Mouse (Mus musculus): ENCODE results near the gene Tsc22d4. TPM values are rescaled to one million over a fixed set of nuclear protein-coding genes. Genes with fewer than 3 reads are reported as not detected.

Tsc22d4 gene
- polyA plus RNA-seq, 1 experiment from 2014 or later: 138 TPM

GRCm38 (mm10) chr5:137787151-137787928, 41.8 kb downstream of the Tsc22d4 start, which contains the start of the genes Mepce and Zcwpw1:
Gene Mepce (minus strand): TSS chr5:137787655.
Gene Zcwpw1 (plus strand): TSS chr5:137787798.
- Histone ChIP-seq H3K9me3 (no peaks in the 10 kb centered on the region), H3K4me2 (peak within 1 kb of the TSS; percentile 89), H3K4me3 (replicated peaks) (peak within 1 kb of the TSS; percentile 93), H3K27me3 (replicated peaks) (no peaks in the 10 kb centered on the region), H3K4me1 (peaks cover 28% of the 10 kb centered on the region), H3K9ac (peak within 1 kb of the TSS; percentile 95), H3K27ac (peak within 1 kb of the TSS; percentile 100), H3K36me3 (peaks cover 11% of the 10 kb centered on the region)
- ATAC-seq (ENCODE audit: insufficient read depth, low FRiP score, low read depth): peak; percentile 51
- under 1% methylated on average over 48 of the region's 48 CpGs for WGBS

- Histone ChIP-seq H3K4me2 (peak overlapping the region; percentile 89), H3K4me3 (replicated peaks) (peak overlapping the region; percentile 93), H3K9me3 (no peaks in the 10 kb centered on the region), H3K27me3 (replicated peaks) (no peaks in the 10 kb centered on the region), H3K9ac (no peak overlapping the region), H3K36me3 (0 out of 2 replicates have a peak, but pooled peaks cover 4% of the 10 kb centered on the region), H3K27ac (no peak overlapping the region), H3K4me1 (peaks cover 25% of the 10 kb centered on the region)
- no peak for ATAC-seq (ENCODE audit: insufficient read depth, low FRiP score, low read depth)
- WGBS: 75% methylated on average over 24 of the region's 24 CpGs
These were observed 42.6 kb downstream of the Tsc22d4 start for GRCm38 (mm10) chr5:137788171-137788570.

DNA sequence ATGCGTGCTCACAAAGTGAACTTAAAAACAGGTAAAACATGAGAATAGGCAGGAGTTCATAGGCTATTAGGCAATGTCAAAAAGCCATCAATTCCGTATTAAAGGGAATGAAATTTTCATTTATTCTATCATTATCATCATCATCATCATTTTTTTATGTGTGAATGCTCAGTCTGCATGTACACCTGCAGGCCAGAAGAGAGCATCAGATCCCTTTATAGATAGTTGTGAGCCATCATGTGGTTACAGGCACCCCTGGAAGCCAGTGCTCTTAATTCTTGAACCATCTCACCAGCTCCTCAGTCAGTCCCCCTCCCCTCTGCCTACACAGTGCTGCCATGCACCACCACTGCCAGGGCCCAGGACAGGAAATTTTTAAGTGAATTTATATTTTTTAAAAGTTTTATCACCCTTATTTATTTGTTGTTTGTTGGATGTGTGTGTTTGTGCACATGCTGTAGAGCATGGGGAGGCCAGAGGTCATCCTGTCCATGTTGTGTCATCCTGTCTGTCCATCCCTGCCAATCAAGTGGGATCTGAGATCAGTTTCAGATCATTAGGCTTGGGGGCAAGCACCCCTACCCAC, 43.5 kb downstream of the Tsc22d4 start:
- WGBS: 92% methylated on average over 2 of the region's 2 CpGs
- Histone ChIP-seq H3K4me1 (peaks cover 17% of the 10 kb centered on the region), H3K4me3 (replicated peaks) (no peak overlapping the region), H3K27me3 (replicated peaks) (no peaks in the 10 kb centered on the region), H3K9me3 (no peaks in the 10 kb centered on the region), H3K4me2 (no peak overlapping the region), H3K9ac (no peak overlapping the region), H3K27ac (no peak overlapping the region), H3K36me3 (0 out of 2 replicates have a peak, but pooled peaks cover 3% of the 10 kb centered on the region)
- ATAC-seq (ENCODE audit: insufficient read depth, low FRiP score, low read depth): no peak

DNA sequence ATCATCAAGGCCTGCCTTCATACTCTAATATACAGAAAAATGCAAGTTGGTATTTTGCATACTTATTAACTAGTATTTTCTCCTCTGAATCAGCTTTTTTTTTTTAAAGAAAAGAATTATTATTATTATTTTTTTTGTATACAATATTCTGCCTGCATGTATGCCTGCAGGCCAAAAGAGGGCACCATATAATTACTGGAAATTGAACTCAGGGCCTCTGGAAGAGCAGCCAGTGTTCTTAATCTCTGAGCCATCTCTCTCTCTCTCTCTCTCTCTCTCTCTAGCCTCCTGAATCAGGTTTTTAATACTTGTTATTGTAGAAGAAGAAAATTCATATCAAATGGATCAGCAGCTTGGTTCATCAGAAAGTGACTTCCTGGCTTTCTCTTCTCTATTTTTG, 46.0 kb downstream of the Tsc22d4 start:
- Histone ChIP-seq H3K27me3 (replicated peaks) (no peaks in the 10 kb centered on the region), H3K4me3 (replicated peaks) (no peak overlapping the region), H3K9ac (no peak overlapping the region), H3K4me2 (no peak overlapping the region), H3K27ac (no peak overlapping the region), H3K4me1 (0 out of 2 replicates have a peak, but pooled peaks cover 4% of the 10 kb centered on the region), H3K36me3 (no peaks in the 10 kb centered on the region), H3K9me3 (no peaks in the 10 kb centered on the region)
- ATAC-seq (ENCODE audit: insufficient read depth, low FRiP score, low read depth): no peak

DNA sequence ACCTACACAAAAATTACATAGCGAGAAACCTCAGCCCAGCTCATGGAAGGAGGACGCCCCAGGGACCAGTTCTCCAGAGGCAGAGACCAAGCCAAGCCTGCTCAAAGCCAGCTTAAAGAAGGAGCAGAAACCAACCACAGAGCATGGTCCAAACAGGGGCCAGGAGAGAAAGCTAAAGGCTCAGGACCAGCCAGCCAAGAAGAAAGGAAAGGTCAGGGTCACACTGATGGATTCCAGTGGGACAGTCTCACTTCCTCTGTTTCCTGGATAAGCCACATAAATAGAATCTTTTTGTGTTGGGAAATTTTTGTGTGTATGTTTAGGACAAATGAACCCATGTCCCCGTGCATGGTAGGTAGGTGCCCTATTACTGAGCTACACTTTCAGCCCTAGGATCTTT, 51.1 kb downstream of the Tsc22d4 start:
- no peaks in the 10 kb centered on the region for H3K4me1 ChIP-seq
- WGBS: 73% methylated on average over 3 of the region's 3 CpGs
- ATAC-seq (ENCODE audit: insufficient read depth, low FRiP score, low read depth): no peak
- H3K27ac ChIP-seq: no peak overlapping the region
- H3K4me2 ChIP-seq: no peak overlapping the region
- H3K36me3 ChIP-seq: no peaks in the 10 kb centered on the region
- H3K4me3 ChIP-seq (replicated peaks): no peak overlapping the region
- no peak overlapping the region for H3K9ac ChIP-seq
- no peaks in the 10 kb centered on the region for H3K9me3 ChIP-seq
- no peaks in the 10 kb centered on the region for H3K27me3 ChIP-seq (replicated peaks)

DNA sequence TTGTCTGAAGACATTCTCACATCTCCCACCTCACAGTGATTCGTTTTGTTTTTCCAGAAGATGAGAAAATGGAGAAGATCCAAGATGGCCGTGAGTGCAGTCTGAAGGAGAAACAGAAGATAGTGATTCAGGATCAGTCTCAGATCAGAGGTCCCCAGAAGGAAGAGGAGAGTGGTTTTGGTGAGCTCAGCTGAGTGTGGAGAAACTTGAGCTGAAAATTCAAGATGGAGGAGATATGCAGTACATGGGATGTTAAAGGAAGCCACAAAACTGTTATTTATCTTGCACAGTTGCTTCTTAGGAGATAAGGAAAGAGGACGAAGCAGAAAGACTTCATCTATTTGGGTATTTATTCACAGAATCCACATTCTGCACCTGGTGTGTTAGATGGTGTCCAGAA, 55.4 kb downstream of the Tsc22d4 start:
- Histone ChIP-seq H3K4me1 (no peaks in the 10 kb centered on the region), H3K27me3 (replicated peaks) (no peaks in the 10 kb centered on the region), H3K4me2 (no peak overlapping the region), H3K27ac (no peak overlapping the region), H3K9ac (no peak overlapping the region), H3K4me3 (replicated peaks) (no peak overlapping the region), H3K36me3 (no peaks in the 10 kb centered on the region), H3K9me3 (no peaks in the 10 kb centered on the region)
- ATAC-seq (ENCODE audit: insufficient read depth, low FRiP score, low read depth): no peak
- WGBS: 78% methylated on average over 3 of the region's 3 CpGs

DNA sequence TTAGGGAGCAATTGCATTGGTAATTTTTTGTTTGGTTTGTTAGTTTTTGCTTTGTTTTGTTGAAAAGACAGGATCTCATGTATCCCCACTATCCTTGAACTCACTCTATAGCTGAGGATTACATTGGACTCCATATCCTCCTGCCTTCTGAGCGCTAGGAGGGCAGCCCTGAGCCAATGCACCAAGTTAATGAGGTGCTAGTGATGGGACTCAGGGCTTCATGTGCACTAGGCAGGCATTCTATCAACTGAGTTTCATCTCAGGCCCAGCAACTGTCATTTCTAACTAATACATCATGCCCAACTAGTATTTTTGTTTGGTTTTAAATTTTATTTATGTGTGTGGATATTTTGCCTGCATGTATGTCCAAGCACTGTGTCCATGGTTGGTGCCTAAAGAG, 60.6 kb downstream of the Tsc22d4 start:
- Histone ChIP-seq H3K9me3 (no peaks in the 10 kb centered on the region), H3K9ac (no peak overlapping the region), H3K4me3 (replicated peaks) (no peak overlapping the region), H3K36me3 (no peaks in the 10 kb centered on the region), H3K27ac (no peak overlapping the region), H3K4me2 (no peak overlapping the region), H3K27me3 (replicated peaks) (no peaks in the 10 kb centered on the region), H3K4me1 (no peaks in the 10 kb centered on the region)
- 85% methylated on average over 1 of the region's 1 CpGs for WGBS
- no peak for ATAC-seq (ENCODE audit: insufficient read depth, low FRiP score, low read depth)

DNA sequence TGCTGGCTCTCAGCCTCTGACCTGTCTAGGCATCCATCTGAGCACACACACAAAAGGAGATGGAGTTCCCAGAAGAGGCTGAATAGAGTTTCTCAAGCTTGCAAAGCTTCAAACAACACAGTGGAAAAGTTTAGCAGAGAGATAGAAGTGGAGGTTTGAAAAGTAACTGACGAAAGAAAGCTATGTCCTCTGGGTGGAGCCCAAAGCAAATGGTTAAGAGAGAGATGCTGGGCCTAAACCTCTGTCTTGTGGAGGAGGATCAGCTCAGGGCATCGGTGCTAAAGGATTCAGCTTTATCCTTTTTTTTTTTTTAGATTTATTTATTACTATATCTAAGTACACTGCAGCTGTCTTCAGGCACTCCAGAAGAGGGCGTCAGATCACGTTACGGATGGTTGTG, 62.8 kb downstream of the Tsc22d4 start:
- H3K4me1 ChIP-seq: no peaks in the 10 kb centered on the region
- H3K36me3 ChIP-seq: no peaks in the 10 kb centered on the region
- no peak overlapping the region for H3K27ac ChIP-seq
- H3K9me3 ChIP-seq: no peaks in the 10 kb centered on the region
- no peak overlapping the region for H3K9ac ChIP-seq
- WGBS: 88% methylated on average over 5 of the region's 5 CpGs
- H3K4me2 ChIP-seq: no peak overlapping the region
- no peak overlapping the region for H3K4me3 ChIP-seq (replicated peaks)
- H3K27me3 ChIP-seq (replicated peaks): no peaks in the 10 kb centered on the region
- no peak for ATAC-seq (ENCODE audit: insufficient read depth, low FRiP score, low read depth)

- Histone ChIP-seq H3K27me3 (replicated peaks) (no peaks in the 10 kb centered on the region), H3K4me3 (replicated peaks) (no peak overlapping the region), H3K36me3 (no peaks in the 10 kb centered on the region), H3K4me2 (no peak overlapping the region), H3K9ac (no peak overlapping the region), H3K27ac (no peak overlapping the region), H3K4me1 (no peaks in the 10 kb centered on the region), H3K9me3 (no peaks in the 10 kb centered on the region)
- no peak for ATAC-seq (ENCODE audit: insufficient read depth, low FRiP score, low read depth)
- 63% methylated on average over 4 of the region's 4 CpGs for WGBS
These were observed 72.1 kb downstream of the Tsc22d4 start for GRCm38 (mm10) chr5:137817466-137818222.

Other genes with a start within 250 kb of the Tsc22d4 start
- gene Pop7, start 243.2 kb upstream of the Tsc22d4 start, polyA plus RNA-seq (2015; fragmentation: Nextera tagmentation; extraction: Ambion mirVana): 52.4 and 54.6 TPM in 2 replicates
- gene Gigyf1, start 227.2 kb upstream of the Tsc22d4 start, polyA plus RNA-seq (2015; fragmentation: Nextera tagmentation; extraction: Ambion mirVana): 10.2 and 12.2 TPM in 2 replicates
- not detected in 2 replicates for gene Epo, start 212.5 kb upstream of the Tsc22d4 start, polyA plus RNA-seq (2015; fragmentation: Nextera tagmentation; extraction: Ambion mirVana)
- 359 and 366 TPM in 2 replicates for gene Gnb2, start 212.2 kb upstream of the Tsc22d4 start, polyA plus RNA-seq (2015; fragmentation: Nextera tagmentation; extraction: Ambion mirVana)
- gene Actl6b, start 192.2 kb upstream of the Tsc22d4 start, polyA plus RNA-seq (2015; fragmentation: Nextera tagmentation; extraction: Ambion mirVana): 4.5 and 5.1 TPM in 2 replicates
- 2.2 and 4.7 TPM in 2 replicates for gene Tfr2, start 175.9 kb upstream of the Tsc22d4 start, polyA plus RNA-seq (2015; fragmentation: Nextera tagmentation; extraction: Ambion mirVana)
- 30.6 TPM in 2 replicates for gene Mospd3, start 144.7 kb upstream of the Tsc22d4 start, polyA plus RNA-seq (2015; fragmentation: Nextera tagmentation; extraction: Ambion mirVana)
- 112 and 115 TPM in 2 replicates for gene Pcolce, start 131.9 kb upstream of the Tsc22d4 start, polyA plus RNA-seq (2015; fragmentation: Nextera tagmentation; extraction: Ambion mirVana)
- 0.13 and 0.26 TPM in 2 replicates for gene Fbxo24, start 116.7 kb upstream of the Tsc22d4 start, polyA plus RNA-seq (2015; fragmentation: Nextera tagmentation; extraction: Ambion mirVana)
- 36.0 and 38.5 TPM in 2 replicates for gene Lrch4, start 116.6 kb upstream of the Tsc22d4 start, polyA plus RNA-seq (2015; fragmentation: Nextera tagmentation; extraction: Ambion mirVana)
- gene Gm20605, start 116.6 kb upstream of the Tsc22d4 start, polyA plus RNA-seq (2015; fragmentation: Nextera tagmentation; extraction: Ambion mirVana): 6.6 and 9.4 TPM in 2 replicates
- gene Sap25, start 104.4 kb upstream of the Tsc22d4 start, polyA plus RNA-seq (2015; fragmentation: Nextera tagmentation; extraction: Ambion mirVana): 5.8 and 8.9 TPM in 2 replicates
- 0.06 and 0.09 TPM in 2 replicates for gene Irs3, start 100.0 kb upstream of the Tsc22d4 start, polyA plus RNA-seq (2015; fragmentation: Nextera tagmentation; extraction: Ambion mirVana)
- 18.1 and 23.1 TPM in 2 replicates for gene Agfg2, start 61.0 kb upstream of the Tsc22d4 start, polyA plus RNA-seq (2015; fragmentation: Nextera tagmentation; extraction: Ambion mirVana)
- 2.7 and 2.9 TPM in 2 replicates for gene Nyap1, start 4.1 kb upstream of the Tsc22d4 start, polyA plus RNA-seq (2015; fragmentation: Nextera tagmentation; extraction: Ambion mirVana)
- gene Ppp1r35, start 33.1 kb downstream of the Tsc22d4 start, polyA plus RNA-seq (2015; fragmentation: Nextera tagmentation; extraction: Ambion mirVana): 22.5 and 26.2 TPM in 2 replicates
- gene Mepce, start 41.9 kb downstream of the Tsc22d4 start, polyA plus RNA-seq (2015; fragmentation: Nextera tagmentation; extraction: Ambion mirVana): 7.5 and 10.4 TPM in 2 replicates
- gene Zcwpw1, start 42.1 kb downstream of the Tsc22d4 start, polyA plus RNA-seq (2015; fragmentation: Nextera tagmentation; extraction: Ambion mirVana): 18.3 and 20.5 TPM in 2 replicates
- 2.2 and 2.4 TPM in 2 replicates for gene Pilra, start 90.6 kb downstream of the Tsc22d4 start, polyA plus RNA-seq (2015; fragmentation: Nextera tagmentation; extraction: Ambion mirVana)
- 0.89 and 1.6 TPM in 2 replicates for gene Pilrb1, start 112.4 kb downstream of the Tsc22d4 start, polyA plus RNA-seq (2015; fragmentation: Nextera tagmentation; extraction: Ambion mirVana)
- gene Pilrb2, start 126.1 kb downstream of the Tsc22d4 start, polyA plus RNA-seq (2015; fragmentation: Nextera tagmentation; extraction: Ambion mirVana): 1.4 and 1.6 TPM in 2 replicates
- 9.3 and 10.4 TPM in 2 replicates for gene Cyp3a13, start 175.9 kb downstream of the Tsc22d4 start, polyA plus RNA-seq (2015; fragmentation: Nextera tagmentation; extraction: Ambion mirVana)
- gene Gjc3, start 217.4 kb downstream of the Tsc22d4 start, polyA plus RNA-seq (2015; fragmentation: Nextera tagmentation; extraction: Ambion mirVana): 0.62 and 0.94 TPM in 2 replicates
- 0.43 and 0.46 TPM in 2 replicates for gene Azgp1, start 235.8 kb downstream of the Tsc22d4 start, polyA plus RNA-seq (2015; fragmentation: Nextera tagmentation; extraction: Ambion mirVana)